Mouse (Mus musculus) forebrain, embryonic 16.5 days (tissue): Measurements from ENCODE around the gene Map1lc3a. TPM values are rescaled to one million over a fixed set of nuclear protein-coding genes. Genes with fewer than 3 reads are reported as not detected.

Source experiments
- ATAC-seq: fragments of 200-750 bp; cut with Nextera tagmentation; 2 replicates; pipeline ENCODE4 v1.8.0; 2017; ENCODE audit warnings: mild to moderate bottlenecking, moderate library complexity
- H3K27ac ChIP-seq: fragments of 300-500 bp; sonication (generic); 2 replicates; pipeline ENCODE4 v1.5.1; 2014; ENCODE audit warnings: low read length, control low read depth
- H3K27me3 ChIP-seq: fragments of 300-500 bp; sonication (generic); replicated peaks from 2 replicates; pipeline ENCODE4 v1.6.1; 2014; ENCODE audit warnings: low read length; ENCODE audit not compliant: control insufficient read depth, insufficient read depth
- H3K36me3 ChIP-seq: fragments of 300-500 bp; sonication (generic); 2 replicates; pipeline ENCODE4 v1.6.1; 2014; ENCODE audit not compliant: control insufficient read depth, insufficient read depth
- H3K4me1 ChIP-seq: fragments of 300-500 bp; sonication (generic); replicated peaks from 2 replicates; pipeline ENCODE4 v1.6.1; 2014; ENCODE audit warnings: low read length; ENCODE audit not compliant: control insufficient read depth, insufficient read depth
- H3K4me2 ChIP-seq: fragments of 300-500 bp; sonication (generic); 2 replicates; pipeline ENCODE4 v1.6.1; 2014; ENCODE audit warnings: mild to moderate bottlenecking, low read length, control low read depth
- H3K4me3 ChIP-seq: fragments of 300-500 bp; sonication (generic); replicated peaks from 2 replicates; pipeline ENCODE4 v1.5.1; 2014; ENCODE audit warnings: mild to moderate bottlenecking, low read length, control low read depth
- H3K9ac ChIP-seq: fragments of 300-500 bp; sonication (generic); replicated peaks from 2 replicates; pipeline ENCODE4 v1.6.1; 2014; ENCODE audit warnings: low read depth, low read length, control low read depth
- H3K9me3 ChIP-seq: fragments of 300-500 bp; sonication (generic); 2 replicates; pipeline ENCODE4 v1.6.1; 2016; ENCODE audit warnings: low read length; ENCODE audit not compliant: control insufficient read depth
- WGBS: fragments of 180-500 bp; shearing (Covaris S2); extraction: QIAGEN DNeasy Blood & Tissue Kit; methylation state at CpG from one replicate; pipeline ENCODE4 v1.1.7; 2014; 5-methylcytosine and 5-hydroxymethylcytosine counted together
- polyA plus RNA-seq: library from polyadenylated mRNA; unstranded; fragments of >200 nt; fragmentation: Nextera tagmentation; extraction: Ambion mirVana; gene quantifications from 2 replicates; pipeline ENCODE4 v1.2.1, GENCODE M21; 2015

Gene Map1lc3a
- polyA plus RNA-seq, 1 experiment from 2014 or later: 425 TPM

- Histone ChIP-seq H3K4me2 (no peak overlapping the region), H3K4me3 (no peak overlapping the region), H3K27ac (no peak overlapping the region), H3K4me1 (no peaks in the 10 kb centered on the region), H3K36me3 (peaks cover 55% of the 10 kb centered on the region), H3K27me3 (no peaks in the 10 kb centered on the region), H3K9ac (no peak overlapping the region), H3K9me3 (no peaks in the 10 kb centered on the region)
- WGBS: 94% methylated on average over 5 of the region's 5 CpGs
- no peak for ATAC-seq
Measured at GRCm38 (mm10) chr2:155249588-155249987, 26.5 kb upstream of the Map1lc3a start.

DNA sequence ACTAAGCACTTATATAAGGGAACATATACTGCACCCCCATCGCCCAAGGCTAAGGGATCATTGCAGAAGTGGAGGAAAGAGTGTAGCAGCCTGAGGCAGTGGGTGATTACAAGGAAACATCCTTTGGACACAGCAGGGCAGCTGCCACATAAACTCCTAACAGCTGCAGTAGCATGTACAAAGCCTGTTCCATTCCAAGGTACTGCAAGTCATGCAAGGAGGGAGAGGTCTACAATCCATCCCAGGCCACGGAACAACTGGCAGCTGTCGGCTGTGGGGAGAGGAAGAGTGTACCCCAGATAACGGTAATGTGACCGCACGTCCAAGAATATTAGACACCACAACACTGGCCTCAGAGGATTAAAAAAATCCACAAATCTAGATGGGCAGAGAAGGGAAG is 10.6 kb upstream of the Map1lc3a start:
- Histone ChIP-seq H3K36me3 (no peaks in the 10 kb centered on the region), H3K9me3 (no peaks in the 10 kb centered on the region), H3K4me1 (no peaks in the 10 kb centered on the region), H3K27me3 (no peaks in the 10 kb centered on the region), H3K4me2 (no peak overlapping the region), H3K27ac (no peak overlapping the region), H3K9ac (no peak overlapping the region), H3K4me3 (no peak overlapping the region)
- WGBS: 91% methylated on average over 6 of the region's 6 CpGs
- no peak for ATAC-seq

GRCm38 (mm10) chr2:155266896-155267295 is 9.2 kb upstream of the Map1lc3a start:
- H3K27me3 ChIP-seq: no peaks in the 10 kb centered on the region
- H3K4me2 ChIP-seq: no peak overlapping the region
- WGBS: 86% methylated on average over 5 of the region's 5 CpGs
- no peaks in the 10 kb centered on the region for H3K36me3 ChIP-seq
- no peak overlapping the region for H3K4me3 ChIP-seq
- H3K4me1 ChIP-seq: no peaks in the 10 kb centered on the region
- no peak overlapping the region for H3K27ac ChIP-seq
- H3K9me3 ChIP-seq: no peaks in the 10 kb centered on the region
- no peak for ATAC-seq
- no peak overlapping the region for H3K9ac ChIP-seq

- 80% methylated on average over 6 of the region's 6 CpGs for WGBS
- H3K9me3 ChIP-seq: no peaks in the 10 kb centered on the region
- H3K27ac ChIP-seq: no peak overlapping the region
- H3K4me3 ChIP-seq: no peak overlapping the region
- H3K36me3 ChIP-seq: no peaks in the 10 kb centered on the region
- H3K4me1 ChIP-seq: peaks cover 2% of the 10 kb centered on the region
- ATAC-seq: no peak
- no peak overlapping the region for H3K9ac ChIP-seq
- no peak overlapping the region for H3K4me2 ChIP-seq
- H3K27me3 ChIP-seq: no peaks in the 10 kb centered on the region
Measured at GRCm38 (mm10) chr2:155271957-155272356, 4.1 kb upstream of the Map1lc3a start.

DNA sequence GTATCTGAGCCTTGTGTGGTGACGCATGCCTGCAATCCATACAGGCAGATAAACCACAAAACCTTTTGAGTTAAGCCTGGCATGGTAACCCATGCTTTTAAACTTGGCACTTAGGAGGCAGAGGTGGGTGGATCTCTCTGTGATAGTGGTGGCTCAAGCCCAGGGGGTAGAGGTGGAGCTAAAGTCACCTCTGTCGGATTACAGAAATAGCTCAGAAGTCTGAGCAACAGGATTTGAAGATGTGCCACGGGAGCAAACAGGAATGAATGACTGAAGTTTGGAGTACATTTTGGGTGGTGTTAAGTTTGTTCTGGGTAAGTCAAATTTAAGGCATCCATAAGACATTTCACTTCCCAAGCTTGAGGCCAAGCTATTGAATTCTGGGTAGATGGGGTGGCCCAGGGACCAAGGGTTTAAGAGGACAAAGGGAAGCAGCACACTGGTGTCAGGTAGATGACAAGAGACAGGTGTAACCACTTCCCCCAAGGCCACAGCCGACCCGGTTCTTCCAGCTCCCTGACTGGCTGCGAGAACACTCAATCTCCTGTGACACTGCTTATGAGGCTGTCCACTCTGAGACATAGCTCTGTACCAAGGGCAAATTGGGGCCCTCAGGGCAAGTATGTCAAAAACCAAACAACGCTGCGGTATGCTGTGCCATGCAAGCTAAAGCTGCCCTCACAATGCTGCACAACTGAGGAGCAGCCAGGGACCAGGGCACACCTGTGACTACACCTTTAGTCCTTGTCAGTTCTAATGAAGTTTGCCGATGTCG is 3.5 kb upstream of the Map1lc3a start:
- Histone ChIP-seq H3K4me1 (peaks cover 8% of the 10 kb centered on the region), H3K4me2 (no peak overlapping the region), H3K4me3 (no peak overlapping the region), H3K9ac (no peak overlapping the region), H3K9me3 (no peaks in the 10 kb centered on the region), H3K27ac (no peak overlapping the region), H3K36me3 (no peaks in the 10 kb centered on the region), H3K27me3 (no peaks in the 10 kb centered on the region)
- 85% methylated on average over 10 of the region's 10 CpGs for WGBS
- no peak for ATAC-seq

DNA sequence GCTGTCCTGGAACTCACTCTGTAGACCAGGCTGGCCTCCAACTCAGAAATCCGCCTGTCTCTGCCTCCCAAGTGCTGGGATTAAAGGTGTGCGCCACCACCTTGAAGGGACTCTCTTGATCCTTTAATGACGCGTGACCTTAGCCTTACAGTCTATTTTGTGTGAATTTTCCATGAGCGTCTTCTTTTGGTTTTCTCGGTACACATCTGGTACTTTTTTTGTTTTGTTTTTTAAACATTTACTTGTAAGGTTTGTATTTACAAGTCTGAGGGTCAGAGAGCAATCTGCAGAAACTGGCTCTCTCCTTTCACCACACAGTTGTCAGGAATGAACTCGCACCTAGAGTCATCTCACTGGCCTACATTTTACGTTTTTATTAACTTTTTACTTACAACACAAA is 2.5 kb upstream of the Map1lc3a start:
- no peak overlapping the region for H3K27ac ChIP-seq
- no peaks in the 10 kb centered on the region for H3K36me3 ChIP-seq
- no peak overlapping the region for H3K4me2 ChIP-seq
- 88% methylated on average over 8 of the region's 8 CpGs for WGBS
- peaks cover 9% of the 10 kb centered on the region for H3K4me1 ChIP-seq
- H3K9me3 ChIP-seq: no peaks in the 10 kb centered on the region
- H3K27me3 ChIP-seq: no peaks in the 10 kb centered on the region
- ATAC-seq: no peak
- no peak overlapping the region for H3K4me3 ChIP-seq
- no peak overlapping the region for H3K9ac ChIP-seq

DNA sequence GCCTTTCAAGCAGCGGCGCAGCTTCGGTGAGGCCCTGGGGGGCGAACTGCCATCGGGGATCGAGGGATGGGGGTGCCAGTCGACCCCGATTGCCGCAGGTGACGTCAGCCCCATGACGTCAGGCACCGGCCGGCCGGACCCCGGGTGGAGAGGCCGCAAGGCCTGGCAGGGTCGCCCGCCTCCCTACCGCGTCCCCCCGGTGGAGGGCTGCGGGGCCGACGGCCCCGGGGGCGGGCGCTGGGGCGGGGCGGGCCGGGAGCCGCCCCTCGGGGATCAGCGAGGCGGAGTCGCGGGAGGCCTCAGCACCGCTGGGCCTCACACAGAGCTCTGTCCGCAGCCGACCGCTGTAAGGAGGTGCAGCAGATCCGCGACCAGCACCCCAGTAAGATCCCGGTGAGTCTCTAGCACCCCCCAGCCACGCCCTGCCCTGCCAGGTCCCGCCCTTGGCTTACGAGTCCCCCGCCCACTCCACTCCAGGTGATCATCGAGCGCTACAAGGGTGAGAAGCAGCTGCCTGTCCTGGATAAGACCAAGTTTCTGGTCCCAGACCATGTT is 601 bp downstream of the Map1lc3a start:
- no peaks in the 10 kb centered on the region for H3K27me3 ChIP-seq
- peak overlapping the region; percentile 83 for H3K4me3 ChIP-seq
- WGBS: under 1% methylated on average over 42 of the region's 49 CpGs
- H3K9ac ChIP-seq: peak overlapping the region; percentile 93
- peak overlapping the region; percentile 79 for H3K27ac ChIP-seq
- peak overlapping the region; percentile 77 for H3K4me2 ChIP-seq
- H3K4me1 ChIP-seq: peaks cover 9% of the 10 kb centered on the region
- H3K9me3 ChIP-seq: no peaks in the 10 kb centered on the region
- ATAC-seq: peak; percentile 80
- no peaks in the 10 kb centered on the region for H3K36me3 ChIP-seq

DNA sequence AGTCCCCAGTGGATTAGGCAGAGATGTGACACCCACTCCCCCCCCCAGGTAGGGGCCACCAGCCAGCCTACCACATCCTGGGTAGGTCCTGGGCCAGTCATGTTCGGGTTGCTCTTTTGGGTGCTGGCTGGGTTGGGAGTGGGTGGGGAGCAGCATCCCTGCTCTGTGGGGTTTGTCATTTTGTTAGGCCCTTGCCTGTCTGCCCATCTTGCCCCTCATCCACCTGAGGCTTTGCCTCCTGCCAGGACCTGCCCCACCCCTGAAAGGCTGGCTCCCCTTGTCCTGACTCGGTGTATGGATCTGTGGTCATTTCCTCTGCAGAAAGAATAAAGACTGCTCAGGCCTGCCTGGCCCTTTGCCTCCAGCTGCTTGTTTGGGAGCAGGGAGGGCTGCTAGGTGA is 1.6 kb downstream of the Map1lc3a start:
- WGBS: 81% methylated on average over 2 of the region's 2 CpGs
- Histone ChIP-seq H3K4me1 (peaks cover 9% of the 10 kb centered on the region), H3K27me3 (no peaks in the 10 kb centered on the region), H3K36me3 (no peaks in the 10 kb centered on the region), H3K27ac (no peak overlapping the region), H3K9me3 (no peaks in the 10 kb centered on the region), H3K9ac (no peak overlapping the region), H3K4me2 (peak overlapping the region; percentile 77), H3K4me3 (no peak overlapping the region)
- no peak for ATAC-seq

DNA sequence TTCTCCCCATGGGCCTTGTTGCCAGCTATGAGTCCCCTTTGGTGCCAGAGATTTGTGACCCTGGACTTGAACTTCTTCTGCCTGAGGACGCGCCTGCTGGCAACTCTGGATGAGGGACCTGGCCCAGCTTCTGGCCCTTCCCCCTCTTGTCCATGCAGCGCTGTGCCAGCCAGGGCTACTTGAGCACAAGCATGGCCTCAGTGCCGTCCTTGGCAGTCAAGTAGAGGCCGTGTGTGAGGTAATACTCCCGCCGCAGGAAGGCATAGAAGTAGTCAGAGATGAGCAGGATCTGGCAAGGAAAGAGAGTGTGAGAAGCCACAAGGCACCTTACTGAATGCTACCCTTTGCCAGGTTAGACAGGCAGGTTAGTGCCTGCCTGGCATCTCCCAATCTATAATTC is 2.3 kb downstream of the Map1lc3a start:
- no peak overlapping the region for H3K4me3 ChIP-seq
- no peak overlapping the region for H3K9ac ChIP-seq
- 87% methylated on average over 7 of the region's 7 CpGs for WGBS
- H3K27ac ChIP-seq: no peak overlapping the region
- no peaks in the 10 kb centered on the region for H3K9me3 ChIP-seq
- peaks cover 9% of the 10 kb centered on the region for H3K4me1 ChIP-seq
- H3K27me3 ChIP-seq: no peaks in the 10 kb centered on the region
- H3K4me2 ChIP-seq: no peak overlapping the region
- no peaks in the 10 kb centered on the region for H3K36me3 ChIP-seq
- no peak for ATAC-seq
